Mouse (Mus musculus) adrenal gland, postnatal 4 days (tissue): ENCODE measurements around the gene Lysmd1. TPM values are rescaled to one million over a fixed set of nuclear protein-coding genes. Genes with fewer than 3 reads are reported as not detected.

ENCODE experiments used
- DNase-seq, 2 experiments: peaks; one replicate each; pipeline ENCODE4 v3.0.0; 2021 to 2022; ENCODE audit warnings: low spot score in 2 of 2, mixed read lengths in 2 of 2
- total RNA-seq, 2 experiments: library from RNA; stranded (reverse); gene quantifications; 2 replicates each; pipeline ENCODE4 v1.2.3; 2021

The Lysmd1 gene
- total RNA-seq, 2 experiments from 2014 or later: 10.7 to 11.5 TPM

GRCm38 (mm10) chr3:95135433-95136052 lies 1.7 kb downstream of the Lysmd1 start:
- DNase-seq: no peak

DNA sequence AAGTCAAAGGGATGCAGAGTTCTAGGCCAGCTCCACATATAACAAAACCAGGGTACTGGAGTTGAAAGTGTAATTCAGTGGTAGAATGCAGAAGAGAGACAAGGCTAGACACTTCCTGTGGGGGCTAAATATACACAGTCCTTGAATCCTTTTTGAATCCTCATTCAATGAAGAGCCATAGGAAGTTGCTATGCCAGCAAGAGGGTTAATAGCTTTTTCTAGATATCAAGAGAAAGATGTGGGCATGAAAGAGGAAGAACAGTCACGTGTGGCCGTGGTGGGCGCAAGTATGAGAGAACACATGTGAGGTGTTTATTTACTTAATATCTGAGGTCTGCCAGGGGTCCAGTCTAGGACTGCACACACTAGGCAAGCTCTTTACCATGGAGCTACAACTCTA lies 2.4 kb downstream of the Lysmd1 start:
- DNase-seq: no peak

DNA sequence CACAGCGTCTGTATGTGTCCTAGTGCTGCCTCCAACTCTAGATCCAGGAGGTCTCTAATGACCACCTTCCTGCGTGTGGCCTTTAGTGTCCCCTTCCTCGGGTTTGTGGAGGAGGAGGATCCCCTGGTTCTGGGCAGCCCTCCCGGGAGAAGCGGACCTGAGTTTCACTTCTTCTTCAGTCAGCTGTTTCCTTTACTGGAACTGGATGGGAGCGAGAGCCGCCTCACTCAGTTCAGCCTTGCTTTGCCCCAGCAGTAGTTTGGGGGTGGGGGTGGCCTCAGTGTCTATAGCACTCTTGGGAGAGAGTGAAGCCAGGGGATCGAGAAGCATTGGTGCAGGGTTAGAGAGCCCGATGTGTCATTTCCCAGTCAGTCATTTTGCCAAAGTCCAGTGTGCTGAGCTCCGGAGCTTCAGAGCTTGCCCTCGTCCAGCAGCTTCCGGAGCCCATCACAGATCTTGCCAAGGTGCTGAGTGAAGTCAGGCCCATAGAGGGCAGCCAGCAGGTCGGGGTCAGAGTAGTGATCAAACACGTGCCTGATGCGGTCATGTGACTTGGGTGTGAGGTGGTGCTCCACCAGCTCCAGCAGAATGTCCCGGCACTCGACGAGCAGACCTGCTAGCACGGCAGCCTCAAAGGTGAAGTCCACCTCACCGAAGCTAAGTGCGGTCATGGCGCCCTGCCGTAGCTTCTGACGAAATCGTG lies 5.8 kb downstream of the Lysmd1 start:
- DNase-seq: no peak

- no peak for DNase-seq
Observed at GRCm38 (mm10) chr3:95140289-95140595, 6.4 kb downstream of the Lysmd1 start.

DNA sequence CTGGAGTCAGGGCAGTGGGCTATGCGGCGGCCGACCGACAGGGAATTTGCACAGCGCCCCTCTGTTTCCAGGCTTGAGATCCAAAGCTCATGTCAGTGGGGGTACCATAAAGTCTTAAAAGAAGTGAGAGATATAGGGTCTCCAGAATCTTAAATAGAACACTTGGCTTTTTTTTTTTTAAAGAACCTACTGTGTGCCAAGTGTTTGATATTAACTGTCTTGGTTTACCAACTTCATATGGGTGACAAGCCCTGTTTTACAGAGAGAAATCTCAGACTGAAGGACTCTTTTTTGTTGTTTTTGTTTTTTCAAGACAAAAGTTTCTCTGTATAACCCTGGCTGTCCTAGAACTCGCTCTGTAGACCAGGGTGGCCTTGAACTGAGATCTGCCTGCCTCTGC lies 6.9 kb downstream of the Lysmd1 start:
- DNase-seq: no peak

DNA sequence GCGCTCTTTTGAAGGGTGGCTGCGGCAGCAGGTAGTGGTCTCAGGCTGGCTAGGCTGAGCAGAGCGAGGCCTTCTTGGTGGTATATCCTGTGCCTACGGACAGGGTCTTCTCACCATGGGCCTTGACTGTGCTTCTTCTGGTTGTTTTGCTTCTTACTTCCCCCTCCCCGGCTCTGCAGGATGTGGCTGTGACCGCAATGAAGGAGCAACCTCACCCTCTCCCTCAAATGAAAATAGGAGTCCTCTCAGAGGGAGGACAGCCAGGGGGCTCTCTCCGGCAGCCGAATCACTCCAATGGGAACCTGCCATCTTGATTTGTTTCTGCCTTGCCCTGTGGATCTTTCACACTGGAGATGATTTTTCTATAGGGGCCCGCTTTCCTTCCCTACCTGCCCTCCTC lies 7.6 kb downstream of the Lysmd1 start:
- no peak for DNase-seq

DNA sequence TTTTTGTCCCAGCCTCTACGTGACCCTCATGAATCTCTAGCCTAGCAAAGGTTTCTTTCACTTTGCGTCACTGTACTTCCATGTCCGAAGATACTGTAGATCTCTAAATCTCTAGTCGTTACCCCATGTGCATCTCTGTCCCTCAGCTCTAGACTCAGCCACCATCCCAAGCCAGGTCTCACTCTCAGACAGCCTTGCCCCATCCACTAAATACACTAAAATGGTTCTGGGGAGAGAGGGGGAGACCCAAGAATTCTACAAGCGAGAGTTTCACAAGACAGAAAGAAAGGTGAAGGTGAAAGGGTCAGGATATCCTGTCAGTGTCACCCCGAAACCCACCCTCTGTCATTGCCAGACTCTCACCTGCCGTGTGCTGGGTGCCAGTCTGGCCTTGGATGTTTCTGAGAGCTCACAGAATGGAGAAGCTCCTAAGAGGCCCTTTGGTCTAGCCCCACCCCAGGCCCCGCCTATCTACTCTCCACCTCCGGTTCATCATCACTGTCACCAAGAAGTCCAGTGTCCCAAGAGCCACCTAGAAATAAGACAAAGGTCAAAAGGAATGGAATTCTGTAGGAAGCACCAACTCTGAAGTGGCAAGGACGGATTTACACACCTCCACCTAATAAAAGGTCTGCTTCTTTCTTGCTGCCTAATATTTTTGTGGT lies 8.2 kb downstream of the Lysmd1 start, which contains the start of gene Tnfaip8l2:
Gene Tnfaip8l2, minus strand, starts transcription at position 409 of the 665 bp plus-strand sequence.
- no peak for DNase-seq

GRCm38 (mm10) chr3:95142617-95143011 lies 8.7 kb downstream of the Lysmd1 start:
- peak; percentile 59 to 65 for DNase-seq

- DNase-seq: no peak
Observed at GRCm38 (mm10) chr3:95147924-95148323, 14.0 kb downstream of the Lysmd1 start.

GRCm38 (mm10) chr3:95153874-95154273 lies 20.0 kb downstream of the Lysmd1 start:
- no peak for DNase-seq

DNA sequence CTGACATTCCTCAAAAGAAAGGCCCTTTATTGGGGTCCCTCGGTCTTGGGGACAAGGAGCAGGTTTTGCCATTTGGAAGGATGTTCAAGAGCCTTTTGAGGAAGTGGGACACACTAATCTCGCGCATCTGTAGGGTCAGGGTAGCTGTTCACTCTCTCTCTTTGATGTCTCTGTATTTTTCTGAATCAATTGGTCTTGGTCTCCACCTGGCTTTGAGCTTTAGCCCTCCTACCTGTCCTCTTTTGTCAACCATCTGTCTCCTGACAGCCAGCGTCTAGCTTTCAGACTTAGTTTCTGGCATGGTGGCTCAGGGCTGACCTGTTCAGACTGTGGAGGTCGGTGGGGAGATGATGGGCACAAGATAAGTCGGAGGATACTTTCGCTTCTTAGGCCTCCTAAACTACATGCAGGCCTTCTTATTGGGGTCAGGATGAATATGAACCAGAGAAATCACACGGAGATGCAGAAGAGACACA lies 25.7 kb downstream of the Lysmd1 start:
- no peak for DNase-seq

- DNase-seq: peak; percentile 64 to 74
Observed at GRCm38 (mm10) chr3:95159987-95160963, 26.4 kb downstream of the Lysmd1 start, which contains the start of gene Sema6c. Sema6c (plus strand) TSS chr3:95160457.

DNA sequence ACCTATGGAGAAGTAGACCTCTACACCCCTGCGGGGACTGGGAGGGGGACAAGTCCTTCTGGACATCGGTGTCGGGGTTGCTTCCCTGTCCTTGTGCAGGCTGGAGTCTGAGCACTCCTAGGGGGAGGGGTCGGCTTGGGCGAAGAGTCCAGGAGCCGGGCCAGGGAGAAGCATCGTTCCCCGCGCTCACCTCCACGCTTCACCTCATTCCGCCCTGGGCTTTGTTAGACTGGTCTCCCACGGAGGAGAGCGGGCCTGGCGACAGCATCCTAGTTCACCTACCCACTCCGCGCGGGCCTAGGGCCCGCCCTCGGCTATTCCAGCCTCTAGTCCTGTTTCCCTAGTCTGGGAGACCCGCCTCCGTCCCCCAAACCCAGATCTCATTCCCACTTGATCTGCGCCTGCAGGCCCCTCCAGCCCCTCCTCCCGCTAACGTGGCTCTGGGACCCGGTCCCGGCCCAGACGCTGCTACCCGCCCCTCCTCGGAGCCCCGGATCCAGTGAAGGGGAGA lies 27.2 kb downstream of the Lysmd1 start:
- no peak for DNase-seq

GRCm38 (mm10) chr3:95161618-95162344 lies 27.9 kb downstream of the Lysmd1 start:
- no peak for DNase-seq

GRCm38 (mm10) chr3:95162345-95162628 lies 28.4 kb downstream of the Lysmd1 start:
- DNase-seq: no peak

GRCm38 (mm10) chr3:95163419-95164255 lies 29.7 kb downstream of the Lysmd1 start:
- DNase-seq: no peak

DNA sequence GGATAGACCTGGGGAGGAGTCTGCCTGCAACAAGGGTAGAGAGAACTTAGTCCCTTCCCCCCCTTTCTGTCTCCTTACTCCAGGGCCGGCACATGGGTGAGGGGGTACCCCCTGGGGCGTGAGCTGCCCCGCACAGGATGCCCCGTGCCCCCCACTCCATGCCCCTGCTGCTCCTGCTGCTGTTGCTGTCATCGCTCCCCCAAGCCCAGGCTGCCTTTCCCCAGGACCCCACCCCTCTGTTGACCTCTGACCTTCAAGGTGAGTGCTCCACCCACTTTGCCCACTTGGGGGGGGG lies 30.3 kb downstream of the Lysmd1 start:
- DNase-seq: no peak

DNA sequence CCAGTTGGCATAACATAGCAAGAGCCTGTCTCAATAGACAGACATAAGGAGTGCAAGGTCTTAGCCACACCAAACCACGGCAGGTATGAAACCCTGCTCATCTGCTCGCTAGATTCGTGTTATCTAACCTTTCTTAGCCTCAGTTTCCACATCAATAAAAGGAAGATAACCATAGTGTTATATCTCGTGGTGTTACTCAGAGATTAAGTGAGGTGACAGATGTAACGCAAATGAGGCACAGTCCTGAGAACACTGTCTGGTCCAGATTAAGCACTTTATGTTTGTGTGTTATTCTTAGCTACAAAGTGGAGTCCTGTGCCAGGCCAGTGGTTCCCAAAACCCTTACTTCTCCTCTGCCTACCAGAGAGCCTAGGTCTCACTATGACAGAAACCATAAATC lies 31.0 kb downstream of the Lysmd1 start:
- no peak for DNase-seq

DNA sequence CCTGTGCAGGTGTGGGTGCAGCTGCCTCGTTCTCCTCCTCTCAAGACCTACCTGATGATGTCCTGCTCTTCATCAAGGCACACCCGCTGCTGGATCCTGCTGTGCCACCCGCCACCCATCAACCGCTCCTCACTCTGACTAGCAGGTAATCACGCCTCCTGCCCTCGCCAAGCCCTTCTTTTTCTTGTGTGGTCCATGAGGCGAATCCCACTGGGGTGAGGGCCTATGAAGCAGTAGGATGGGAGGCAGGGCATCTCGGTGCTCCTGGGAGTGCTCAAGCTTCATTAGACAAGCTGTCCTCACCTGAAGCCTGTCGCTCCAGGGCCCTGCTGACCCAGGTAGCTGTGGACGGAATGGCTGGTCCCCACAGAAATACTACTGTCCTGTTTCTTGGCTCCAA lies 36.1 kb downstream of the Lysmd1 start:
- no peak for DNase-seq

DNA sequence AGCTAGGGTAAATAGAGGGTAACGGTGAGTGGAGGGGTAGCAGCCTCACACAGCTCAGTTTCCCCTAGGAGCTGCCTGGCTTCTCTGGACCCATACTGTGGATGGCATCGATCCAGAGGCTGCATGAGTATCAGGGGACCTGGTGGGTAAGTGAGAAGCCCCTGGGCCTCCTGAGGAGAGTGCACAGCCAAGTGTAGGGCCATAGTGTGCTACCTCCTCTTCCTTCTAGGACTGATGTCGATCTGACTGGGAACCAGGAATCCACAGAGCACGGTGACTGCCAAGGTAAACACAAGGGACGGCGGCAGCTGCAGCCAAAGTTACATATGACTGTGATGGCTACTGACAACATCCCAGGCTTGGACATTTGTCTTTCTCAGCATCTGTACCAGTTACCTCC lies 37.2 kb downstream of the Lysmd1 start:
- DNase-seq: no peak
